ENCODE assay signal across 29 mouse cellular contexts in genomic region chr6:128917322-128917721, GRCm38 (mm10). TPM values are rescaled to one million over a fixed set of nuclear protein-coding genes. Genes with fewer than 3 reads are reported as not detected.
DNase-seq lines count a peak whose midpoint lies in the region; ATAC-seq and TF ChIP-seq lines count a peak whose summit lies in the region.
"Had no signal": no experiment of that assay in that cellular context is flagged by ENCODE, and none has a peak within 500 bp of the region (broad histone marks: within the 10 kb centered on the region; RNA-seq: fewer than 3 reads in every experiment).

No protein-coding gene starts in this region.

- no peak overlapping the region for H3K27ac ChIP-seq in intestine, postnatal 0 days (ENCODE audit: low read depth, low read length)
- H3K27ac ChIP-seq: embryonic facial prominence, embryonic 13.5 days; embryonic facial prominence, embryonic 15.5 days; forebrain, embryonic 13.5 days; forebrain, embryonic 15.5 days had no signal

- H3K9me3 ChIP-seq in intestine, postnatal 0 days (ENCODE audit: control insufficient read depth) = no peaks in the 10 kb centered on the region
- H3K9me3 ChIP-seq: embryonic facial prominence, embryonic 13.5 days; embryonic facial prominence, embryonic 15.5 days; forebrain, embryonic 13.5 days; forebrain, embryonic 15.5 days had no signal

- no peaks in the 10 kb centered on the region for H3K4me1 ChIP-seq in intestine, postnatal 0 days (replicated peaks; ENCODE audit: control insufficient read depth, insufficient read depth, low read length)
- H3K4me1 ChIP-seq: embryonic facial prominence, embryonic 13.5 days; embryonic facial prominence, embryonic 15.5 days; forebrain, embryonic 13.5 days; forebrain, embryonic 15.5 days had no signal

- no peak for TF ChIP-seq CTCF in intestine, postnatal 0 days (IDR thresholded peaks at IDR 0.05; ENCODE audit: low read depth)

- 52% methylated on average over 2 of the region's 2 CpGs for WGBS in intestine, postnatal 0 days

- no peak overlapping the region for H3K4me3 ChIP-seq in intestine, postnatal 0 days (ENCODE audit: low read depth, low read length)
- H3K4me3 ChIP-seq: embryonic facial prominence, embryonic 13.5 days; embryonic facial prominence, embryonic 15.5 days; erythroblast, embryonic 14.5 days; forebrain, embryonic 13.5 days; forebrain, embryonic 15.5 days had no signal

- no peak overlapping the region for H3K9ac ChIP-seq in intestine, postnatal 0 days (ENCODE audit: low read depth, low read length)
- H3K9ac ChIP-seq: embryonic facial prominence, embryonic 13.5 days; embryonic facial prominence, embryonic 15.5 days; forebrain, embryonic 13.5 days; forebrain, embryonic 15.5 days; forebrain, postnatal 0 days had no signal

- H3K27me3 ChIP-seq in intestine, postnatal 0 days (replicated peaks; ENCODE audit: control insufficient read depth, insufficient read depth, low read length) = no peaks in the 10 kb centered on the region
- H3K27me3 ChIP-seq: CH12.LX; embryonic facial prominence, embryonic 13.5 days; embryonic facial prominence, embryonic 15.5 days; forebrain, embryonic 13.5 days; forebrain, embryonic 15.5 days; Patski had no signal

- ATAC-seq in megakaryocyte, adult 5-6 weeks (ENCODE audit: poor library complexity, severe bottlenecking) = peak; percentile 58; the same call in 1 of the 2 replicates
- ATAC-seq in intestine, postnatal 0 days = no peak
- ATAC-seq: activated CD4-positive, CD25-positive, alpha-beta regulatory T cell, adult 4 months; CD4-positive, CD25-positive, alpha-beta regulatory T cell, adult 4 months; forebrain, embryonic 13.5 days; forebrain, embryonic 15.5 days; forebrain, postnatal 0 days; Patski had no signal

- peak; percentile 33 for DNase-seq in fat pad, adult 2 months (ENCODE audit: extremely low read depth, low read depth, low spot score)
- no peak for DNase-seq in adrenal gland, adult 18-20 months (ENCODE audit: low spot score in 2 of 2)
- DNase-seq in cerebellum, adult 8-10 months = no peak
- DNase-seq: adrenal gland, adult 2 months; adrenal gland, postnatal 10 days; adrenal gland, postnatal 25 days; B cell, adult 2 months; cerebellum, adult 11-12 months; cerebellum, adult 2 months; cerebellum, adult 9-11 months; cerebellum, postnatal 14 days; cerebellum, postnatal 36 days; embryo, embryonic 11 days; forebrain, postnatal 0 days had no signal

- no peaks in the 10 kb centered on the region for H3K36me3 ChIP-seq in intestine, postnatal 0 days (ENCODE audit: control insufficient read depth, insufficient read depth)
- H3K36me3 ChIP-seq: embryonic facial prominence, embryonic 13.5 days; embryonic facial prominence, embryonic 15.5 days; forebrain, embryonic 15.5 days; G1E had no signal

- H3K4me2 ChIP-seq in intestine, postnatal 0 days (replicated peaks; ENCODE audit: low read depth) = no peak overlapping the region
- H3K4me2 ChIP-seq: embryonic facial prominence, embryonic 13.5 days; embryonic facial prominence, embryonic 15.5 days; forebrain, embryonic 13.5 days; forebrain, embryonic 15.5 days had no signal

RNA-seq across cellular contexts. Expression of gene Clec2g, which starts 16.9 kb away (rescaled TPM):
- total RNA-seq in megakaryocyte, adult 5-6 weeks (2015) = 0.48 TPM in 1 of 2 replicates, not detected in the other
- 1.5 TPM in 1 of 2 replicates, not detected in the other for total RNA-seq in megakaryocyte, adult 5-6 weeks (2017)
- total RNA-seq in adrenal gland, adult 18-20 months (2021) = 1 to 10 TPM; 2.4 to 4.5 TPM
- polyA plus RNA-seq in intestine, postnatal 0 days (2015; fragmentation: Nextera tagmentation; extraction: Ambion mirVana) = not detected in 2 replicates
- total RNA-seq: common myeloid progenitor, adult 5-6 weeks; forebrain, postnatal 0 days had no signal
- polyA plus RNA-seq: adrenal gland, adult 2 months; cerebellum, adult 2 months; embryonic facial prominence, embryonic 11.5 days; erythroblast, embryonic 14.5 days; forebrain, embryonic 11.5 days; forebrain, embryonic 13.5 days; forebrain, embryonic 15.5 days; forebrain, postnatal 0 days; G1E had no signal

RNA-seq across cellular contexts. Expression of gene BC035044, which starts 26.4 kb away (rescaled TPM):
- total RNA-seq in megakaryocyte, adult 5-6 weeks (2015) = 154 and 164 TPM in 2 replicates
- 141 and 149 TPM in 2 replicates for total RNA-seq in megakaryocyte, adult 5-6 weeks (2017)
- under 1 TPM in 1 of 2 experiments, not detected in 1; 0.93 TPM for total RNA-seq in adrenal gland, adult 18-20 months (2021)
- 1.2 and 1.4 TPM in 2 replicates for polyA plus RNA-seq in intestine, postnatal 0 days (2015; fragmentation: Nextera tagmentation; extraction: Ambion mirVana)
- polyA plus RNA-seq: erythroblast, embryonic 14.5 days; G1E; Patski had no signal

RNA-seq across cellular contexts. Expression of gene Clec2i, which starts 29.9 kb away (rescaled TPM):
- total RNA-seq in megakaryocyte, adult 5-6 weeks (2015) = 34.3 and 38.5 TPM in 2 replicates
- 58.0 and 59.7 TPM in 2 replicates for total RNA-seq in megakaryocyte, adult 5-6 weeks (2017)
- under 1 TPM; 0.29 to 0.33 TPM for total RNA-seq in adrenal gland, adult 18-20 months (2021)
- 0.18 and 0.21 TPM in 2 replicates for polyA plus RNA-seq in intestine, postnatal 0 days (2015; fragmentation: Nextera tagmentation; extraction: Ambion mirVana)
- total RNA-seq: adrenal gland, postnatal 25 days; forebrain, postnatal 0 days had no signal
- polyA plus RNA-seq: adrenal gland, adult 2 months; cerebellum, adult 2 months; embryonic facial prominence, embryonic 11.5 days; erythroblast, embryonic 14.5 days; forebrain, embryonic 11.5 days; forebrain, embryonic 13.5 days; forebrain, embryonic 15.5 days; G1E; Patski had no signal

Comparison
In these comparisons a context has a peak if more than half of its experiments do, and no peak if none do; other contexts are left out.
1. RNA of gene BC035044, which starts 26.4 kb away (total RNA-seq): 141 to 164 TPM in megakaryocyte, adult 5-6 weeks; 0.93 TPM in adrenal gland, adult 18-20 months; every median in the first group is over 10 times any median in the second.
2. RNA of gene Clec2i, which starts 29.9 kb away (total RNA-seq): 34.3 to 59.7 TPM in megakaryocyte, adult 5-6 weeks; 0.29 to 0.33 TPM in adrenal gland, adult 18-20 months; every median in the first group is over 10 times any median in the second.